Mouse (Mus musculus): ENCODE data around the gene Vars.

GRCm38 (mm10) chr17:35031880-35032279 lies 31.1 kb downstream of the Vars start:
- TF ChIP-seq POLR2A (IDR thresholded peaks at IDR 0.05; ENCODE audit: low read depth, low read length) (no peak), CTCF (IDR thresholded peaks at IDR 0.05; ENCODE audit: extremely low read depth, insufficient read length, insufficient replicate concordance, low read depth, low read length) (no peak)

All from small intestine, adult 2 months (tissue).